Mouse (Mus musculus) stomach, embryonic 14.5 days (tissue): ENCODE measurements around the gene Slc23a2. TPM values are rescaled to one million over a fixed set of nuclear protein-coding genes. Genes with fewer than 3 reads are reported as not detected.

Source experiments
- ATAC-seq: fragments of 200-750 bp; cut with Nextera tagmentation; 2 replicates; pipeline ENCODE4 v1.8.0; 2017; ENCODE audit warnings: low read depth, moderate TSS enrichment; ENCODE audit not compliant: insufficient number of reproducible peaks, insufficient read depth, low FRiP score
- H3K27ac ChIP-seq: fragments of 300-500 bp; sonication (generic); 2 replicates; pipeline ENCODE4 v1.5.1; 2014; ENCODE audit warnings: mild to moderate bottlenecking, low read length, moderate library complexity, mixed read lengths
- H3K27me3 ChIP-seq: fragments of 300-500 bp; sonication (generic); 2 replicates; pipeline ENCODE4 v1.6.1; 2014; ENCODE audit warnings: low read length, control low read depth, mixed read lengths; ENCODE audit not compliant: control insufficient read depth, insufficient read depth
- H3K36me3 ChIP-seq: fragments of 300-500 bp; sonication (generic); 2 replicates; pipeline ENCODE4 v1.6.1; 2014; ENCODE audit warnings: mild to moderate bottlenecking, control low read depth, low read length, moderate library complexity, mixed read lengths; ENCODE audit not compliant: control insufficient read depth, insufficient read depth
- H3K4me1 ChIP-seq: fragments of 300-500 bp; sonication (generic); 2 replicates; pipeline ENCODE4 v1.6.1; 2014; ENCODE audit warnings: low read length, control low read depth, mixed read lengths; ENCODE audit not compliant: control insufficient read depth, insufficient read depth
- H3K4me2 ChIP-seq: fragments of 300-500 bp; sonication (generic); replicated peaks from 2 replicates; pipeline ENCODE4 v1.6.1; 2014; ENCODE audit warnings: low read depth, low read length, control low read depth
- H3K4me3 ChIP-seq: fragments of 300-500 bp; sonication (generic); 2 replicates; pipeline ENCODE4 v1.5.1; 2014; ENCODE audit warnings: low read depth, low read length, control low read depth
- H3K9ac ChIP-seq: fragments of 300-500 bp; sonication (generic); replicated peaks from 2 replicates; pipeline ENCODE4 v1.6.1; 2014; ENCODE audit warnings: low read depth, mild to moderate bottlenecking, control low read depth, low read length, moderate library complexity, mixed read lengths
- H3K9me3 ChIP-seq: fragments of 300-500 bp; sonication (generic); 2 replicates; pipeline ENCODE4 v1.6.1; 2016; ENCODE audit warnings: low read depth, low read length, control low read depth; ENCODE audit not compliant: control insufficient read depth
- WGBS: fragments of 180-500 bp; shearing (Covaris S2); extraction: QIAGEN DNeasy Blood & Tissue Kit; methylation state at CpG from one replicate; pipeline ENCODE4 v1.1.7; 2014; 5-methylcytosine and 5-hydroxymethylcytosine counted together
- polyA plus RNA-seq: library from polyadenylated mRNA; unstranded; fragments of >200 nt; fragmentation: Nextera tagmentation; extraction: Ambion mirVana; gene quantifications from 2 replicates; pipeline ENCODE4 v1.2.1, GENCODE M21; 2014

Slc23a2 gene
- polyA plus RNA-seq, 1 experiment from 2014 or later, result 12.4 TPM

GRCm38 (mm10) chr2:132103265-132103664 is 41.6 kb downstream of the Slc23a2 start:
- Histone ChIP-seq H3K36me3 (no peaks in the 10 kb centered on the region), H3K4me3 (no peak overlapping the region), H3K9ac (no peak overlapping the region), H3K4me1 (peaks cover 6% of the 10 kb centered on the region; the same call in 1 of the 2 replicates), H3K27ac (no peak overlapping the region; the same call in 1 of the 2 replicates), H3K9me3 (no peaks in the 10 kb centered on the region), H3K4me2 (0 out of 2 replicates have a peak overlapping the region, but pooled peaks have one; percentile 10), H3K27me3 (no peaks in the 10 kb centered on the region)
- ATAC-seq, result 0 out of 2 replicates have a peak, but pooled peaks have one; percentile 56
- WGBS, result 9% methylated on average over 8 of the region's 8 CpGs

- no peak overlapping the region; the same call in 1 of the 2 replicates for H3K27ac ChIP-seq
- no peak overlapping the region for H3K4me3 ChIP-seq
- no peaks in the 10 kb centered on the region for H3K27me3 ChIP-seq
- ATAC-seq, result no peak
- H3K36me3 ChIP-seq, result no peaks in the 10 kb centered on the region
- peaks cover 6% of the 10 kb centered on the region; the same call in 1 of the 2 replicates for H3K4me1 ChIP-seq
- H3K4me2 ChIP-seq, result 0 out of 2 replicates have a peak overlapping the region, but pooled peaks have one; percentile 10
- no peaks in the 10 kb centered on the region for H3K9me3 ChIP-seq
- no peak overlapping the region for H3K9ac ChIP-seq
- WGBS, result 61% methylated on average over 10 of the region's 10 CpGs
Measured at GRCm38 (mm10) chr2:132102505-132103130, 42.3 kb downstream of the Slc23a2 start.

DNA sequence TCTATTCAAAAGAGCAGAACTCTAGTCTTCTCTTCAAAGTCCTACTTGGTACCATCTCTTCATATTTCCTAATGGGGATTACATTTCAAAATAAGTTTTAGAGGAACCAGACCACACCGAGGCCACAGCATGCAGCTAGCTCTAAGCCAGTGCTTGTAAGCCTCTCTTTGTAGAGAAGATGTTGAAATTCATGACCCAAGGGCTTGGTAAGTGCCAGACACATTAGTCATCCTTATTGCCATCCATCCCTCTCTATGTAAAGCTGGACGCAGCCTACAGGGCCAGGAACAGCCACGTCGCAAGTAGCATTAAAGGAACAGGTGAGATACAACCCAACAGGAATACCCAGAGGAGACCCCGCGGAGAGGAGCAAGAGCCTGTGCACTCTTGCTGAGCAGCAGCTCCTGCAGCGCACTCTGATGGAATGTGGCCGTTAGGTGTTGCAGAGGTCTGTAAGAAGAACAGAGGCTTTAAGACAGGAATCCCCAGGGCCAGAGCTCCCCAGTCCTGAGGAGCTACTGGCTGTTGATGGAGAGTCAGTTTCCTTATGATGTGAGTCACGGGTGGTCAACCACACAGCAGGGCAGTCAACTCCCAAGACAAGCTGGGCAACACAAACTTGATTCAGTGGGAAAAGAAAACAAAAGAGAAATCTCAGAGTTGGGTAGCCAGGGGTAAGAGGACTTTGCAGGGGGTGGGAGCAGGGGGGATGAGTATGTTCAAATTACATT is 45.8 kb downstream of the Slc23a2 start:
- 77% methylated on average over 9 of the region's 9 CpGs for WGBS
- no peaks in the 10 kb centered on the region for H3K36me3 ChIP-seq
- H3K4me1 ChIP-seq, result peaks cover 6% of the 10 kb centered on the region; the same call in 1 of the 2 replicates
- ATAC-seq, result no peak
- H3K4me2 ChIP-seq, result no peak overlapping the region
- no peaks in the 10 kb centered on the region for H3K9me3 ChIP-seq
- H3K4me3 ChIP-seq, result no peak overlapping the region
- H3K27me3 ChIP-seq, result no peaks in the 10 kb centered on the region
- no peak overlapping the region for H3K9ac ChIP-seq
- H3K27ac ChIP-seq, result no peak overlapping the region

GRCm38 (mm10) chr2:132098365-132098764 is 46.5 kb downstream of the Slc23a2 start:
- Histone ChIP-seq H3K9me3 (no peaks in the 10 kb centered on the region), H3K4me2 (no peak overlapping the region), H3K4me3 (no peak overlapping the region), H3K27me3 (no peaks in the 10 kb centered on the region), H3K36me3 (no peaks in the 10 kb centered on the region), H3K4me1 (peaks cover 3% of the 10 kb centered on the region; the same call in 1 of the 2 replicates), H3K9ac (no peak overlapping the region), H3K27ac (no peak overlapping the region)
- 91% methylated on average over 4 of the region's 4 CpGs for WGBS
- ATAC-seq, result no peak

DNA sequence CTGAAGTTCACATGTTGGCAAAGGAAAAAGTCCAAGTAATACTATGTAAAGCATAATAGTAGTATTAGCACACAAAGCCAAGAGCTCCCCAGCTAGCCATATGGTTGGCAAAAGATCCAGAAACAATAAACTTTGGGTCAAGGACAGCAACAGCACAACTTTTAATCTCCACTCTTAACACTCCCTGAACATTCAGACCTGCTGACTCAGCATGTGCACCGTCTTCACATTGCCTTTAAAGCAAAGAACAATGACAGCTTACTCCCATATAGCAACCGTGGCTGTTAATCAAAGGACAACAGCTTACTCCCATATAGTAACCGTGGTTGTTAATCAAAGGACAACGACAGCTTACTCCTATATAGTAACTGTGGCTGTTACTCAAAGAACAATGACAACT is 48.3 kb downstream of the Slc23a2 start:
- Histone ChIP-seq H3K9ac (no peak overlapping the region), H3K4me3 (no peak overlapping the region), H3K36me3 (no peaks in the 10 kb centered on the region), H3K27me3 (no peaks in the 10 kb centered on the region), H3K9me3 (no peaks in the 10 kb centered on the region), H3K4me2 (no peak overlapping the region), H3K4me1 (no peaks in the 10 kb centered on the region), H3K27ac (no peak overlapping the region)
- no peak for ATAC-seq
- WGBS, result 78% methylated on average over 4 of the region's 4 CpGs

GRCm38 (mm10) chr2:132095821-132096220 is 49.1 kb downstream of the Slc23a2 start:
- Histone ChIP-seq H3K36me3 (no peaks in the 10 kb centered on the region), H3K4me2 (no peak overlapping the region), H3K9me3 (no peaks in the 10 kb centered on the region), H3K27ac (no peak overlapping the region), H3K4me3 (no peak overlapping the region), H3K27me3 (no peaks in the 10 kb centered on the region), H3K4me1 (no peaks in the 10 kb centered on the region), H3K9ac (no peak overlapping the region)
- WGBS, result 83% methylated on average over 6 of the region's 6 CpGs
- no peak for ATAC-seq

- Histone ChIP-seq H3K4me3 (no peak overlapping the region), H3K27ac (no peak overlapping the region), H3K27me3 (no peaks in the 10 kb centered on the region), H3K9ac (no peak overlapping the region), H3K4me1 (no peaks in the 10 kb centered on the region), H3K4me2 (no peak overlapping the region), H3K36me3 (no peaks in the 10 kb centered on the region), H3K9me3 (no peaks in the 10 kb centered on the region)
- 82% methylated on average over 11 of the region's 11 CpGs for WGBS
- ATAC-seq, result no peak
Measured at GRCm38 (mm10) chr2:132094441-132095230, 50.3 kb downstream of the Slc23a2 start.

GRCm38 (mm10) chr2:132093739-132094138 is 51.2 kb downstream of the Slc23a2 start:
- WGBS, result 82% methylated on average over 2 of the region's 2 CpGs
- Histone ChIP-seq H3K27me3 (no peaks in the 10 kb centered on the region), H3K4me3 (no peak overlapping the region), H3K36me3 (no peaks in the 10 kb centered on the region), H3K4me1 (no peaks in the 10 kb centered on the region), H3K9me3 (no peaks in the 10 kb centered on the region), H3K4me2 (no peak overlapping the region), H3K27ac (no peak overlapping the region), H3K9ac (no peak overlapping the region)
- no peak for ATAC-seq
